Mouse (Mus musculus): Measurements from ENCODE around the gene 1700029I15Rik.

1700029I15Rik gene

DNA sequence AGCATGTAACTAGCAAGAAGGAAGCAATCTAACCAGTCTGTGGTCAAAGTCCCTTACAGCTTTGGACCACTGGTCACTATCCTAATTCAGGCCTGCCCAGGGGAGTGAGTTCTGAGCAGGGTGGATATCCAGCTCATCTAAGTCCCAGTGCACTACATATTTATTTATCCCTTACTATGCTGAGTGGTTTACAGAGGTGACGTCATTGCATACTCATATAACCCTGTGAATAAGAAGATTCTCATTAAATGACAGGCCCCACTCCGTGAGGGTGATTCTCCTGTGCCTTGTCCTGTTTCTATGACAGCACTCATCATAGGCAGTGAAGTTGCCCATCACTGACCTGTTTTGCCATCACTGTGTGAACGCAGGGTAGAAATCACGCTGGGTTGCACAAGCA is 43.0 kb downstream of the 1700029I15Rik start:
- DNase-seq (ENCODE audit: low spot score in 2 of 2) = no peak

DNA sequence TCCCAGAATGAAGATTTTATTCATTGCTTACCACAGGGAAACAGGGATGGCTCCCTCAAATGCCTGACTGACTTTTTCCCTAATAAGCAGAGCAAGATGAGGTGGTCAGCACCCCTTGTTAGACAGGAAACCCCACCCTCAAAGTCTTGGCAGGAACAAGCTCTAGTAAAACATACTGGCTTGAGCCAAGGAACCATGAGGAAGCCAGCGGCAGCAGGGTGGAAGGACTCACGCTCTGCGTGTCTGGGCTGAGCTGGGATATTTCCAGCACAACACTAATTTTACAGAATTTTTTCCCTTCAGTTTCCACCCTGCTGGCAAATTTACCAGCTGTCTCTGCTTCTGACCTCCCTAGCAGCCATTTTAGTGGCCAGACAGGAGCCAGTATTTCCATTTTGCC is 44.1 kb downstream of the 1700029I15Rik start:
- DNase-seq (ENCODE audit: low spot score in 2 of 2) = no peak

DNA sequence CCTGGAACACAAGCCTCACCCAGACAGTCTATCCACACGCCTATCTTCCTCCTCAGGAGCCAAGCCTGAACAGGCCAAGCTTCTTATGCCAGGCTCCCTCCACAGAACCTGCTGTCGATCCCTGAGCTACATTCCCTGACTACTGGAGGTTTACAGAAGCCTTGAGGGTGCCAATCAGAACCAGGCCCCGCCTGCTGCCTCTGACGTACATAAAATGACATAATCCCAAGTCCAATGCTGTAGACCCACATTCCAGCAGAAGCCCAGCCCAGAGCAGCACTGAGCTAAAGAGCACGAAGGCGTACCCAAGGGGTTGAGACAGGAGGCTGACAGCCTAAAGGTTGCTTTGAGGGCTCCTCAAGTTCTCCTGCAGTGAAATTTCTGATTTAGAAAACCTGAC is 45.5 kb downstream of the 1700029I15Rik start:
- DNase-seq (ENCODE audit: low spot score in 2 of 2) = peak; percentile 82 to 91

DNA sequence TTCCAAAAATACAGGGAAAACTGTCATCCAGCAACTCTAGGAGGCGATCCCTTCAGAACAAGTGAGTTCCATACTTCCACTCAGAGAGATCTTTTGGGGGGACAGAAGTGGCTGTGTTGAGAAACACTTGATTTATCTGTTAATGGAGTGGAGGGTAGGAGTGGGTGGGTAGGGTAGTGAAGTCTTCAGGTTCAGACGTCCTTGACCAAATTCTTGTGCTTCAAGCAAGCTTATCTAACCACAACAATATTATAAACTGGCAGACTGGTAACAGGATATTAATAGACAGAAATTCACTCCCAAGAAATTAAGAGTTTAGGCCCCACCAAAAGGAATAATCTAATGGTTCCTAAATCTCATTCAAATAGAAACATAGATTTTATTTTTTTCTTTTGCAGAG is 47.8 kb downstream of the 1700029I15Rik start:
- DNase-seq (ENCODE audit: low spot score in 2 of 2) = no peak

DNA sequence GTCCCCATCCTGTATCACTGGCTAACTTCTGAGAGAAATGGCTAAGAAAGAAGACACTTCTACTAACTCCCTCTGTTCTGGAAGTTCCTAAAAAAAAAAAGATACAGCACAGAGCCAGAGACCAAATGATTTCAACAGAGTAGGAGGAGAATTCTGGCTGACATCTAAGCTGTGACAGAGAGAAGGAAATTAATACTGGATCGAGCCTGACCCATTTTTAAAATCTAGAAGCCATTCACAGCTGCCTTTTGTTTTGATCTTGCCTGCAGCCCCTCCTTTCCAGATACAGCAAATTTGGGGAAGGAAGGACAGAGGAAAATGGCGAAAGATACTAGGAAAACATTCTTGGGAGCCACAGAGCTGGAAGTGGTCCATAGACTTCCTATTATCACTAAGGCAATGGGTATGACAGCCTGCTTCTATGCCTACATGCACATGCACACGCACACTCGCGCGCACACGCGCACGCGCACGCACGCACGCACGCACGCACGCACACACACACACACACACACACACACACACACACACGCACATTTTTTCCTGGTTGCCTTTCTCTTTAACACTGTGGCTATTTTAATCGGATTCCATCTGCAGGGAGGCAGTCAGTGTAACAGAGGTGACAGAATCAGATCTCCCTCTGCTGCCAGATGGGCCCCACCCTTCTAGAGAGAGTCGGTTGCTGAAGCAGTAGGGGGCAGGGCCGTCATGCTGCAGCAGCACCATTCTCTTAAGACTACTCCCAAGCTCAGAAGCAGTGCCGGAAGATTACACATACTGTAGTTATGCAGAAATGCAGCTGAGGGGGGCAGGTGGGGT is 48.6 kb downstream of the 1700029I15Rik start:
- peak; percentile 83 to 92 for DNase-seq (ENCODE audit: low spot score in 2 of 2)

DNA sequence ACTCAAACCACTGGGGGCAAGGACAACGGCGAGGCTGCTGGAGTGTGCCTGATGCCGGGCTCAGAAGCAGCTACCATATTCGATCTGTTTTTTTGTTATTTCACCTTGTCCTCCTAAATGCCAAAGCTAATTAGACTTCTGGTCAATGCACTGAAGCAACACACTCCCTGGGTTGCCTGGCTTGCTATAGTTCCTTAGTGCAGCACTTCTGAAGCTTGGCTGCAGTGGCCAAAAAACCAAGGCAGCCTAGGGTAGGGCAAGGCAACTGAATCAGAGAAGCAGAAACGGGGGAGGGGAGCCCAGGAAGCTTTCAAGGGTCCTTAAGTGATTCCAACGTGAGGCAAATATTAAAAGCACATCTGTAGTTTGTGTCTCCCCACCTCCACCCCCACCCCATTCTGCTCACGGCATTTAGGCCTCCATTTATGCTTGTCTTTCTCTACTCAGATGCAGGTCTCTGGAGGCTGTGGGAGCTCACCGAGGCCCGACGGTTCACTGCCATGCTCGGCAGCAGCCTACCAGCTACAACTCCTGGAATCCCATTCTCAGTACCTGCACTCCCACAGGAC is 49.4 kb downstream of the 1700029I15Rik start:
- peak in 1 of 2 experiments; percentile 59 for DNase-seq (ENCODE audit: low spot score in 2 of 2)

DNA sequence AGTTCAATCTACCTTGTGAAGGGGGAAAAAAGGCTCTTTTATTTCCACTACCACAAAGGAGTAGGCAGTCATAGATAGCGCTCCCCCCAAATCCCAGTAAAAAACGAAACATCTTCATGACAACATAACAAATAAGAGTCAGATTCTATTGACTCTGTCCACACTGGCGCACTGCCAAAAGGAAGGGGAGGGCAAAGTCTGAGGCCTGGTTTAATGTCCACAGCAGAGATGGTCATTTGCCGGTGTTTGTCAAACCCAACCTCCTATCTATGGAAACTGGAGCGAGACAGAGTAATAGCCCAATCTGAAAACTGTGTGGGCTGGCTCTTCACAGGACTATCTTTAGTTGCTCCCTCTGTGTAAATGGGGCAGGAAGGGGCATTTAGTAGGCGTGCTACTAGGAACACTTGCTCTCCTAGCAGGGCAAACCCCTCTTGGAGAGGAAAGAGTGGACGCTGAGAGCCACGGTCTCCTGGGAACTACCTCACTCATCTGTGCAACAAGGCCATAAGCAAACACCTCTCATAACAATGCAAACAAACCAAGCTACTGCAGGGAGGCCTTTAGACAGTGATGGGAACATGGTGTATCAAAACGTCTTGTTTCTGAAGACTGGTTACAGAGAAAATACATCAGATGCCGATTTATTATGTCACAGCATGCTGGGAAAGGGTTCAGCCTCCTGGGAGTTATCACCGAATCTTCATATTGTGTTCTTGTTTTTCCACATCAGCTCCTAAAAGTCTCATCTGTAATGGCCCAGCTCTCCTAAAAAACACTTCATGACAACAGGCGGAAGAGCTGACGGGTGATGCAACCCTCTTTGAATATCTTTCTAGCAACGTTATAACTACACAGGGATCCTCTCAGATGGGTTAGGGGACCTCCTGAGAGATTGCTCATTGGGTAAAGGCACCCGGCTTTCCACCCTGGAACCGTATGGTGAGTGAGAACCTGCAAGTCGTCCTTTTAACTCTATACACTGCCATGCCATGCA is 50.3 kb downstream of the 1700029I15Rik start:
- DNase-seq (ENCODE audit: low spot score in 2 of 2) = peak in 1 of 2 experiments; percentile 72

DNA sequence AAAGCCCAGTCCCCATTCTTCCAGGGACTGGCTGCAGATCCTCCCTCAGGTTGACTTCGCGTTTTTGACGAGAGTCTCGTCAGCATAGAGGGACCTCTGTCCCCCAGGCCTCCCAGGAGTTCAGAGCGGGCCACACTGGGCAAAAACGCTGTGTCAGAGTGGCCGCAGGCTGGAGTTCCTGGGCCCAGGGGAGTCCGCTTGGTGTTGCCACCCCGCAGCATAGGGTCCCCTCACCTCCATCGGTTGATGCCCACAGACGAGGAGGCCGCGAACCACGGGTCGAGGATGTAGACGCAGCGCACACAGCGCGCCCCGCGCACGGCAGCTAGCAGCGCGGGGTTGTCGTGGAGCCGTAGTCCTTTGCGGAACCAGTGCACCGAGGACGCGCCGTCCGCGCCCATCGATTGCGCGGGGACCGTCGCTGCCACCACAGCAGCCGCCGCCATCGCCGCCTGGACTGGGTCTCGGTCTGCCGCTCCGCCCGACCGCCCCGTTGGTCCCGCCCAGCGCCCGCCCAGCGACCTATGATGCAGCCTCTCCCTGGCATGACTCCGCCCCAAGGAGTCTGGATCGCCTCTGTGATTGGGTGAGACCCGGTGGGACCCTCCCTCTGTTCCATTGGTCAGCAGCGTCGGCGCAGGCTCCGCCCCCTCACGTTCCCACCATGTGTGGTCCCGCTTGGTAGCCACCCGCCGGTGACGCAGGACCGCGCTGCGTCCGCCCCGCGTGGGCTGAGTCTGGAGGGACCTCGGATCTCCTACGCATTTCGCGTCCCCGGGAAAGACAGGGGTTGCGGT is 51.4 kb downstream of the 1700029I15Rik start, which contains the start of gene Cry2:
TSS of gene Cry2 (minus strand) at position 466 of the 797 bp plus-strand sequence.
- peak; percentile 99 for DNase-seq (ENCODE audit: low spot score in 2 of 2)

DNA sequence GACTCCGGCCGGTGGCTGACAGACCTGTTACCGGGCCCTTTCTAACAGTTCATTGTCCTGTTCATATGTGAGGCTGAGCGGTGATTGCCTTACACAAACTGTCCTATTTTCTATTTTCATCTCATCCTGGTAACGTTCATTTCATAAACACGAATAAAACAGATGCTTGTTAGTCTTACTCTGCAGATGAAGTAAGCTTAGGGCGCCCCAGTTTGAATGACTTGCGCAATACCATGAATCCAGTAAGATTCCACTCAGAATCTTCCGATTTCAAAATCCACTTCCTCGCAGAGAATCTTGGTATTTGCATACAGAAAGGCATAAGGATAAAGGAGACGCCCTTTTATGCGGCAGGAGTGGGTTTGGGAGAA is 52.0 kb downstream of the 1700029I15Rik start:
- no peak for DNase-seq (ENCODE audit: low spot score in 2 of 2)

DNA sequence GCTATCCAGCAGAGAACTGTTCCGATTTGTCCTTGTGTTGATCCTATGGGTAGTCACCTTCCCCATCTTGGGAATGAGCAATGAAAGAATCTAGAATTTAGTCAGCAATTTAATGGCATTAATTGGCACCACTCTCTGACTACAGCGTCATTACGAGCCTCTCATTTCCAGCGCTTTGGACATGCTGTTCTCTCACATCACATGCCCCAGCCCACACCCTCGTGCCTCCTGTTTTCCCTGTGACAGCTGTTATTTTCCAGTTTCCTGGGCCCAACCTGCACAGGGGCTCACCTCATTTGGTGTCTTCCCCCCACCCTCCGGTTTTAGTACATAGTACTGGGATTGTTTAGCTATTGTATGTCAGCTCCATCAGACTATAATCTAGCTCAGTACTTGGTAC is 52.7 kb downstream of the 1700029I15Rik start:
- DNase-seq (ENCODE audit: low spot score in 2 of 2) = no peak

Data from right cerebral cortex, postnatal 10 days (tissue).